Mouse (Mus musculus): ENCODE data around the gene Gucd1. TPM values are rescaled to one million over a fixed set of nuclear protein-coding genes. Genes with fewer than 3 reads are reported as not detected.

The Gucd1 gene
- polyA plus RNA-seq, 1 experiment from 2014 or later = 26.8 TPM

- H3K36me3 ChIP-seq = peaks cover 7% of the 10 kb centered on the region; the same call in 1 of the 2 replicates
- under 1% methylated on average over 81 of the region's 81 CpGs for WGBS
- H3K9me3 ChIP-seq (replicated peaks) = no peaks in the 10 kb centered on the region
- H3K4me1 ChIP-seq (replicated peaks) = peaks cover 38% of the 10 kb centered on the region
- peak overlapping the region; percentile 69 for H3K9ac ChIP-seq
- peak overlapping the region; percentile 58 for H3K4me3 ChIP-seq
- H3K27ac ChIP-seq (ENCODE audit: poor library complexity, severe bottlenecking) = peak overlapping the region; percentile 12; the same call in 1 of the 2 replicates
- peaks cover 27% of the 10 kb centered on the region for H3K27me3 ChIP-seq (replicated peaks)
- peak; percentile 59 for ATAC-seq (ENCODE audit: insufficient number of reproducible peaks, low FRiP score)
- H3K4me2 ChIP-seq = peak overlapping the region; percentile 76
Observed at GRCm38 (mm10) chr10:75316908-75317761, 200.6 kb downstream of the Gucd1 start.

GRCm38 (mm10) chr10:75316872-75316907, 201.1 kb downstream of the Gucd1 start, which contains the start of gene Adora2a:
Adora2a (plus strand) TSS chr10:75316877.
- no peak for ATAC-seq (ENCODE audit: insufficient number of reproducible peaks, low FRiP score)
- H3K36me3 ChIP-seq = peaks cover 12% of the 10 kb centered on the region
- H3K9ac ChIP-seq = peak within 1 kb of the TSS; percentile 69
- peak within 1 kb of the TSS; percentile 12; the same call in 1 of the 2 replicates for H3K27ac ChIP-seq (ENCODE audit: poor library complexity, severe bottlenecking)
- peaks cover 27% of the 10 kb centered on the region for H3K27me3 ChIP-seq (replicated peaks)
- peak within 1 kb of the TSS; percentile 58 for H3K4me3 ChIP-seq
- peaks cover 38% of the 10 kb centered on the region for H3K4me1 ChIP-seq (replicated peaks)
- H3K4me2 ChIP-seq = peak within 1 kb of the TSS; percentile 76
- H3K9me3 ChIP-seq (replicated peaks) = no peaks in the 10 kb centered on the region
- WGBS = 0% methylated on average over 4 of the region's 4 CpGs

- peaks cover 14% of the 10 kb centered on the region for H3K36me3 ChIP-seq
- peak overlapping the region; percentile 76 for H3K4me2 ChIP-seq
- WGBS = 5% methylated on average over 9 of the region's 9 CpGs
- peaks cover 38% of the 10 kb centered on the region for H3K4me1 ChIP-seq (replicated peaks)
- peaks cover 27% of the 10 kb centered on the region for H3K27me3 ChIP-seq (replicated peaks)
- peak overlapping the region; percentile 69 for H3K9ac ChIP-seq
- peak; percentile 16; the same call in 1 of the 2 replicates for ATAC-seq (ENCODE audit: insufficient number of reproducible peaks, low FRiP score)
- H3K4me3 ChIP-seq = peak overlapping the region; percentile 58
- no peaks in the 10 kb centered on the region for H3K9me3 ChIP-seq (replicated peaks)
- H3K27ac ChIP-seq (ENCODE audit: poor library complexity, severe bottlenecking) = no peak overlapping the region
Observed at GRCm38 (mm10) chr10:75316472-75316871, 201.3 kb downstream of the Gucd1 start.

- H3K27me3 ChIP-seq (replicated peaks) = peaks cover 27% of the 10 kb centered on the region
- no peak overlapping the region for H3K4me2 ChIP-seq
- no peak overlapping the region for H3K27ac ChIP-seq (ENCODE audit: poor library complexity, severe bottlenecking)
- H3K4me1 ChIP-seq (replicated peaks) = peaks cover 38% of the 10 kb centered on the region
- ATAC-seq (ENCODE audit: insufficient number of reproducible peaks, low FRiP score) = no peak
- H3K9ac ChIP-seq = no peak overlapping the region
- WGBS = 76% methylated on average over 8 of the region's 8 CpGs
- H3K4me3 ChIP-seq = no peak overlapping the region
- H3K36me3 ChIP-seq = peaks cover 21% of the 10 kb centered on the region
- no peaks in the 10 kb centered on the region for H3K9me3 ChIP-seq (replicated peaks)
Observed at GRCm38 (mm10) chr10:75315756-75316155, 202.0 kb downstream of the Gucd1 start.

- no peak overlapping the region for H3K4me3 ChIP-seq
- H3K36me3 ChIP-seq = peaks cover 35% of the 10 kb centered on the region
- H3K4me1 ChIP-seq (replicated peaks) = peaks cover 45% of the 10 kb centered on the region
- H3K27ac ChIP-seq (ENCODE audit: poor library complexity, severe bottlenecking) = no peak overlapping the region
- H3K4me2 ChIP-seq = no peak overlapping the region
- H3K27me3 ChIP-seq (replicated peaks) = peaks cover 20% of the 10 kb centered on the region
- ATAC-seq (ENCODE audit: insufficient number of reproducible peaks, low FRiP score) = no peak
- no peaks in the 10 kb centered on the region for H3K9me3 ChIP-seq (replicated peaks)
- 67% methylated on average over 6 of the region's 6 CpGs for WGBS
- no peak overlapping the region for H3K9ac ChIP-seq
Observed at GRCm38 (mm10) chr10:75314190-75314980, 203.4 kb downstream of the Gucd1 start.

GRCm38 (mm10) chr10:75312361-75312760, 205.4 kb downstream of the Gucd1 start:
- Histone ChIP-seq H3K27ac (ENCODE audit: poor library complexity, severe bottlenecking) (no peak overlapping the region), H3K36me3 (peaks cover 51% of the 10 kb centered on the region)
- WGBS = 74% methylated on average over 7 of the region's 7 CpGs

GRCm38 (mm10) chr10:75307130-75307529, 210.6 kb downstream of the Gucd1 start:
- no peak overlapping the region for H3K4me2 ChIP-seq
- peaks cover 38% of the 10 kb centered on the region for H3K4me1 ChIP-seq (replicated peaks)
- H3K27me3 ChIP-seq (replicated peaks) = no peaks in the 10 kb centered on the region
- 73% methylated on average over 7 of the region's 7 CpGs for WGBS
- no peak overlapping the region for H3K4me3 ChIP-seq
- H3K36me3 ChIP-seq = peaks cover 52% of the 10 kb centered on the region
- no peak overlapping the region for H3K9ac ChIP-seq
- H3K27ac ChIP-seq (ENCODE audit: poor library complexity, severe bottlenecking) = no peak overlapping the region
- no peak for ATAC-seq (ENCODE audit: insufficient number of reproducible peaks, low FRiP score)
- H3K9me3 ChIP-seq (replicated peaks) = no peaks in the 10 kb centered on the region

More at GRCm38 (mm10) chr10:75312361-75312760, 205.4 kb downstream of the Gucd1 start:
- Histone ChIP-seq H3K4me1 (replicated peaks) (peaks cover 41% of the 10 kb centered on the region), H3K27me3 (replicated peaks) (0 out of 2 replicates have a peak, but pooled peaks cover under 1% of the 10 kb centered on the region), H3K4me2 (no peak overlapping the region), H3K9me3 (replicated peaks) (no peaks in the 10 kb centered on the region), H3K9ac (no peak overlapping the region), H3K4me3 (no peak overlapping the region)
- ATAC-seq (ENCODE audit: insufficient number of reproducible peaks, low FRiP score) = no peak

- H3K36me3 ChIP-seq = peaks cover 42% of the 10 kb centered on the region
- peak; percentile 78 for ATAC-seq (ENCODE audit: insufficient number of reproducible peaks, low FRiP score)
- no peak overlapping the region for H3K4me2 ChIP-seq
- WGBS = 36% methylated on average over 6 of the region's 6 CpGs
- peak overlapping the region; percentile 76 for H3K27ac ChIP-seq (ENCODE audit: poor library complexity, severe bottlenecking)
- H3K9me3 ChIP-seq (replicated peaks) = no peaks in the 10 kb centered on the region
- H3K4me1 ChIP-seq (replicated peaks) = peaks cover 47% of the 10 kb centered on the region
- H3K4me3 ChIP-seq = no peak overlapping the region
- no peak overlapping the region for H3K9ac ChIP-seq
- no peaks in the 10 kb centered on the region for H3K27me3 ChIP-seq (replicated peaks)
Observed at GRCm38 (mm10) chr10:75304413-75304812, 213.4 kb downstream of the Gucd1 start.

- no peak overlapping the region for H3K4me2 ChIP-seq
- H3K36me3 ChIP-seq = peaks cover 40% of the 10 kb centered on the region
- H3K27me3 ChIP-seq (replicated peaks) = no peaks in the 10 kb centered on the region
- WGBS = 85% methylated on average over 5 of the region's 5 CpGs
- H3K4me3 ChIP-seq = no peak overlapping the region
- H3K4me1 ChIP-seq (replicated peaks) = peaks cover 47% of the 10 kb centered on the region
- no peak for ATAC-seq (ENCODE audit: insufficient number of reproducible peaks, low FRiP score)
- H3K27ac ChIP-seq (ENCODE audit: poor library complexity, severe bottlenecking) = peak overlapping the region; percentile 76
- H3K9me3 ChIP-seq (replicated peaks) = no peaks in the 10 kb centered on the region
- H3K9ac ChIP-seq = 0 out of 2 replicates have a peak overlapping the region, but pooled peaks have one; percentile 33
Observed at GRCm38 (mm10) chr10:75304049-75304405, 213.7 kb downstream of the Gucd1 start.

- Histone ChIP-seq H3K27me3 (replicated peaks) (no peaks in the 10 kb centered on the region), H3K4me2 (no peak overlapping the region), H3K4me1 (replicated peaks) (peaks cover 48% of the 10 kb centered on the region), H3K36me3 (peaks cover 35% of the 10 kb centered on the region), H3K27ac (ENCODE audit: poor library complexity, severe bottlenecking) (peak overlapping the region; percentile 76), H3K9me3 (replicated peaks) (no peaks in the 10 kb centered on the region), H3K4me3 (no peak overlapping the region), H3K9ac (0 out of 2 replicates have a peak overlapping the region, but pooled peaks have one; percentile 33)
- WGBS = 70% methylated on average over 8 of the region's 8 CpGs
- no peak for ATAC-seq (ENCODE audit: insufficient number of reproducible peaks, low FRiP score)
Observed at GRCm38 (mm10) chr10:75303324-75304048, 214.3 kb downstream of the Gucd1 start.

- Histone ChIP-seq H3K36me3 (peaks cover 27% of the 10 kb centered on the region), H3K4me1 (replicated peaks) (peaks cover 48% of the 10 kb centered on the region), H3K4me3 (no peak overlapping the region), H3K27me3 (replicated peaks) (no peaks in the 10 kb centered on the region), H3K27ac (ENCODE audit: poor library complexity, severe bottlenecking) (no peak overlapping the region), H3K9me3 (replicated peaks) (no peaks in the 10 kb centered on the region), H3K9ac (no peak overlapping the region), H3K4me2 (no peak overlapping the region)
- 88% methylated on average over 4 of the region's 4 CpGs for WGBS
- no peak for ATAC-seq (ENCODE audit: insufficient number of reproducible peaks, low FRiP score)
Observed at GRCm38 (mm10) chr10:75302536-75302935, 215.2 kb downstream of the Gucd1 start.

Data from heart, embryonic 12.5 days (tissue).